Mouse (Mus musculus): ENCODE measurements around the gene Nfkbib.

Gene Nfkbib

DNA sequence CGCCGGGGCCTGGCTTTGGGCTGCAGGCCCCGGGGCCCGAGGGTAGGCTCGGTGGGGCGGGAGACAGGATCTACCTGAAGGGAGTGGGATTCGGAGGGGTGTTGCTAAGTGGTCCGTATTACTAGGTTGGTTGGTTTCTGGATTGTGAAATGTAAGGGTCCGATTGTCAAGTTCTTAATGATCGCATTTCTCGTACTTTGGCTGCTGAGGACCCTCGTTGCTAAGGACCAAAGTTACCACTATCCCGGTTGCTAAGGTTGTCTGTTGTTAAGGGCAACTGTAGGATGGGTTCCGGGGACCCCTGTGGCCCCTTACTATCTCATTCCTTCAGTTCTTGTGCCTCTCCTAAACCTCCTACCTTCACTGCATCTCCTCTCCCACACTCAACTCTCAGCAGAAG is 402 bp downstream of the Nfkbib start:
- DNase-seq (ENCODE audit: low spot score): no peak

DNA sequence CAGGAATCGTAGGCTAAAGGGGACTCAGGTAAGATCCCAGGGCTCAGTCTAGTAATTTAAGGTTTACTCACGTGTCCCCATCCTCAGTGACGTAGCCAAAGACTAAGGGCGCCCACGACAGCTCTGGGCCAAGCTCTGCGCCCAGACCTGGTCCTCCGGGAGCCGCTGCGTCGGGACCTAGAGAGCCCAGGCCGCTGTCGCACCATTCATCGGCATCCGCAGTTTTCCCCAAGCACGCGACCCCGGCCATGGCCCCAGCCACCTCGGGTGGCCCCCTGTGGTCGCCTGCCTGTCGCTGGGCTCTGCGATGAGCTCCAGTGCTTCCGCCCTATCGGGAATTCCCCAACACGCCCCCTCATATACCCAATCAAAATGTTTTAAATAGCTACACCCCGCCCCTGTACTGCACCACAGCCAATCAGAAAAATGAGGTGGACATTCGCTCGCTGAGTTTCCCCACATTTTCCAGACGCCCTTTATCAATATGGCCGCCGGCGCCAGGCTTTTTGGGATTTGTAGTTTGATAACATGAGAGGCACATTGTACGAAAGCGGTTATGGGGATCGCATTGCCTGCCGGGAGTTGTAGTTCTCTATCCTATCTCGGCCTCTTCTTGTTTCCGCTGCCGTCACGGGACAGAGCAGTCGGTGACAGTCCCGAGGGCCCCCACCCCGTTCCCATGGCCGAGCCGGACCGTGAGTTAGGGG is 986 bp downstream of the Nfkbib start, which contains the start of gene Sirt2:
Gene Sirt2 (plus strand): TSS at position 563 of the 707 bp plus-strand sequence.
- DNase-seq (ENCODE audit: low spot score): peak; percentile 99

DNA sequence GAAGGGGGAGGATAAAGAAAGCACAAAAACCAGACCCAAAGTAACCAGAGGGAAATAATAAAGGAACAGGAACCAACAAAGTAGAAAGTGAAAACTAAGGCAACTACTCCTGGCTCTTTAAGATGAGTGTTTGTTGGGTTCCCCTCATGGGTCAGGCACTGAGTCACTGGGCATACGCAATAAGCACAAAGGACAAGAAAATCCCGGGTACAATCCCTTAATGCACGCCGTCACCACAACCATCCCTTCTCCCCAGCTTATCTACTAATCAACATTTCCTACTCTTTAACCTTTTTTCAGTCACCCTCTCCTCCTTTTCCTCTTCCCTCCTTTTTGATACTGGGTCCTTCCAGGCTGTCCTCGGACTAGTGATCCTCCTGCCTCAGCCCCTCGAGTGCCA is 2.1 kb downstream of the Nfkbib start:
- DNase-seq (ENCODE audit: low spot score): no peak

DNA sequence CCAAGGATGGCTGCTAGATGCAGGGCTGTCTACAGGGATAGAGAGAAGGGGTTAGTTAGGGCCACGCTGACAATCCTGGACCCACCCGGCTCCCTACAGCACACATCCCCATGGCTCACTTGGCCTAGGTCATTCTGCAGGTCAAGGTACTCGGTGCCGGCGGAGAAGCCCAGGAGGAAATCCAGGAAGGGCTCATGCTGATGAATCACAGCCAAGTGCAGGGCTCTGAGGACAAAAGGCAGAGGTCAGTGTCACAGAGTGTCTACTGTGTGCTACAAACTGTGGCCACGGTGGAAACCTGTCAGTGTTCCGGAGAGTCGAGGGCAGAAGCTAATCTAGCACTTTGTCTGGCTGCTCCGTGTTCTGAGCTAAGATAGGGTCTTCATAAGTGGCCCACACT is 5.4 kb downstream of the Nfkbib start:
- no peak for DNase-seq (ENCODE audit: low spot score)

DNA sequence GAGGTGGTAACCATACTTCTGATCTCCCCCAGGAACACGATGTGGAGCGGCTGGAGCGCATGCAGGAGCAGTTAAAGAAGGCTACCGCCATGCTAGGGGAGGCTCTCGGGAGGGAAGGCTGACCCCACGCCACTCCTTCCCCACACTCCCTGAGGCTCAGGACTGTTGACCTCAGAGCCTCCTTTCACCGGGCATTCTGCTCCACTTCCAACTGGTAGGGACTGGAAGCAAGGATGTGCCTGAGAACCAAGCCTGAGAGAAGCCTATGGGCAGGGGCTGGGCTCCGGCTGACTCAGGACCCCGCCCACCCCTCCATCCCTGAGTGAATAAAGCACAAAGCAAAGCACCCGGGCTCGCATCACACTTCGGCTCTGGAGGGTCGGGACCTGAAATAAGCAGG is 8.7 kb downstream of the Nfkbib start:
- no peak for DNase-seq (ENCODE audit: low spot score)

DNA sequence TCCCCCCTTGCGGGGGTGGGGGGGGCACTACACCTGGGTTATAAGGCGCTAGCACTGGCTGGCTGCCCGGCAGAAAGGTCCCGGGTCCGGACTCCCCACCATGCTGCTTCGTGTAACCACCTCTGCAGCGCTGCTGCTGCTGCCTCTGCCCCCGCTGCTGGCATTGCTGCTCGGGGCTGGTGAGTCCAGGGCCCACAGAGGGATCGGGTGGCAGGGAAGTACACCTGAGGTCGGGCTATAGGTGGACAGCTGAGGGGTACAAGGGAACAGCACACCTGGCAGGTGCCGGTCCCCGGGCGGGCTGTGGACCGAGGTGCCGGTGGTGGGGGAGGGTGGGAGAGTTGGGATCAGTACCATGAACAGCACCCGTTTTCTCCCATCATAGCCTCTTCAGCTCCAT is 11.2 kb downstream of the Nfkbib start, which contains the start of gene Ccer2:
Gene Ccer2 (plus strand): TSS at position 96 of the 400 bp plus-strand sequence.
- DNase-seq (ENCODE audit: low spot score): no peak

DNA sequence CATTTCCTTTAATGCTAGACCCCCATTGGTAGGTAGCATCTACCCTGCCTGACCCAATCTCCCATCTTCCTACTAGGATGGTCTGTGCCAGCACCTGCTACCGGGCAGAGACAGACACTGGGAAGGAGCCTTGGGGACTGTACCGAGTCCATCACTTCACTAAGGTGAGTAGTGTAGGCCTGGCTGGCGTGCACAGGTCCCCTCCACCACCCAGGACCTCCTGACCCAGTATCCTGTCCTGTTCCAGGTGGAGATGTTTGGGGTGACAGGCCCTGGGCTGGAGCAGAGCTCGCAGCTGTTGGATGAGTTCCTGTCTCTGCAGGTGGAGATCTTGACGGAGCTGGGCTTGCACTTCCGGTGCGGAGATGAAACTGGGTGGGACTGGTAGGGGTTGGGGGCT is 17.4 kb downstream of the Nfkbib start:
- no peak for DNase-seq (ENCODE audit: low spot score)

DNA sequence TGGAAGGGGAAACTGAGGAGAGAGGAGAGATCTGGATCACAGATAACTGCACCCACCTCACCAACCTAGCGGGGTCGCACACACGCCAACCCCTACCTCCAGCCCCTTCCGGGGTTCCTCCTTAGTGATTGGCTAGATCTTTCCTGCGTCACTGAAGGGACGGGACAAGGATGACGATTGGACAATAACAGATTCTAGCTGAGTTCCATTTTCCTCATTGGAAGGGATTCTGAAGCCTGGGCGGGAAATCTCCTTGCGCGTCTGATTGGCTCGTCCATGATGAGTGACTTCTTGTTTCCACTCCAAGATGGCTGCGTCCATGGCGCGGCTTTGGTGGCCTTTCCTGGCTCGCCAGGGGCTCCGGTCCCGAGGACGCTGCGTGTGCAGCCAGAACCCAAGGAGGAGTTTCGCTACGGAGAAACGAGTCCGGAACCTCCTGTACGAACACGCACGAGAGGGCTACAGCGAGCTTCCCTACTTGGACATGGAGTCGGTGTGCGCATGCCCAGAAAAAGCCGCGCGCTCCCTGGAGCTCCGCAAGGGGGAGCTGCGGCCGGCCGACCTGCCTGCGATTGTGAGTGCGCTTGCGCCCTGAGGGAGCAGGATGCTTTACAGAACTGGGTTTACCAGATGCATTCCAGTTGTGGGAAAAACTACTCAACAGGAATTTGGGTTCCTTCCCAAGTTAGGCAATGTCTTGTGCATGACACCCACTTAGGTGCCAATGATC is 25.4 kb downstream of the Nfkbib start, which contains the start of the genes Mrps12 and Sars2:
Gene Mrps12 (minus strand): TSS at position 112 of the 730 bp plus-strand sequence.
Gene Sars2 (plus strand): TSS at position 284 of the 730 bp plus-strand sequence.
- peak; percentile 99 for DNase-seq (ENCODE audit: low spot score)

DNA sequence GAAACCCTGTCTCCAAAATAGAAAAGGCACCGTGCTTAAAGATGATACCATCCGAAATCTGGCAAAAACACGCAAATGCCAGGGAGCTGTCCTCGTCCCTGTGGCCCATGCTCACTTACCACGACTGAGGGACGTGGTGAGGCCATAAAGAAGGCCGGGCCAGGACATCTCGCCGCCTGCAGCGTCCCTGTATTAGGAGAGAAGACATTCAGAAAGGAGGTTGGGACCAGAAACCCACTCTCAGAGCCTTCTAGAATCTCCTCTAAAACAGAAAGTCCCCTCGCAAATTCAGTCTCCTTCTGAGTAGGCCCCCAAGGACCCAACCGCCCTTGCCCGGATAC is 26.0 kb downstream of the Nfkbib start:
- DNase-seq (ENCODE audit: low spot score): no peak

DNA sequence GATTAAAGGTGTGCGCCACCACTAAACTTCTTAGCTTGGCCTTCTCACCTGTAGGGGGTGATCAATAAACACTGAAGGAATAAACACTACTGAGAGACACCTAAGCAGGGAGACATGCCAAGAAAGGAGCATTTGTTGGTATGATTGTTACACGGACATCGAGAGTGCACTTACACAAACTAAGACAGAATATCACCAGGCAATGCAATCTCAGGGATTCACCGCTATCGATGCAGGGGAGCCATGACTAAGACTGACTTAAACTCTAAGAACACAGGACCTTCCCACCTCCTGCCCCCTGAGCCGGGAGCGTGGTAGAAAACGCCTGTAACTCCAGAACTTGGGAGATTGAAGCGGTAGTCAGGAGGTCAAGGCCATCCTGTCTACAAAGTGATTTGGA is 26.4 kb downstream of the Nfkbib start:
- DNase-seq (ENCODE audit: low spot score): no peak

DNA sequence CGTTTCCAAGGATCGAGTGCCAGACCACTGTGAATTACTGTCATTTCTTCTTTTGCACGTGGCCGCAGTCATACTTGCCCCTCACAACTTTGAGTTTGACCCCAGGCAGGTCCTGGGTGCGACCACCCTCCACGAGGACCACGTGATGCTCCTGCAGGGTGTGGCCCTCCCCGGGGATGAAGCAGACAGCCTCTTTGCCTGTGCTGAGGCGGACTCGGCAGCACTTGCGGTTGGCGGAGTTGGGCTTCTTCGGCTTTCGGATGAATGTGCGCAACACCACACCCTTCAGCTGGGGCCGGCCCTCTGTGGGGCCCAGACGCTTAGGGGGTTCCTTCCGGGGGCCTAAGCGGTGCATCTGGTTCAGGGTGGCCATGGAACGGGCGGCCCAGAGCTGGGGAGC is 27.5 kb downstream of the Nfkbib start:
- no peak for DNase-seq (ENCODE audit: low spot score)

DNA sequence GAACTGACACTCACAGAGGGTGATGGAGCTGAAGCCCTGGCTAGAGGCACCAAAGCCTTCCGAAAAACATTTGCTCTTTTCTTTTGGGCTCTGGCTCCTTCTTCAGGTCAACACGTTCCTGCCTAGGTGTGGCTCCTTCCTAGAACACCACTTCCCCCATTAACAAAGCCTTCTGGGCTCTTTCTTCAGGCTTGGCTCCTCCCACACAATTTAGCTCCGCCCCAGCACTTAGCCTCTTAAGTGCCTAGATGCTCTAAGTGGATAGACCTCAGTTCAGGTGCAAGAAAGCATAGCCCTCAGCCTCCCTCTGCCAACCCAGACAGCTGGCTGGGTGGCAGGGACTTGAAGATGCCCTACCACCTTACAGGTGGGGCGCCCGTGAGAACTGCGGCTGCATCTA is 31.6 kb downstream of the Nfkbib start:
- DNase-seq (ENCODE audit: low spot score): no peak

DNA sequence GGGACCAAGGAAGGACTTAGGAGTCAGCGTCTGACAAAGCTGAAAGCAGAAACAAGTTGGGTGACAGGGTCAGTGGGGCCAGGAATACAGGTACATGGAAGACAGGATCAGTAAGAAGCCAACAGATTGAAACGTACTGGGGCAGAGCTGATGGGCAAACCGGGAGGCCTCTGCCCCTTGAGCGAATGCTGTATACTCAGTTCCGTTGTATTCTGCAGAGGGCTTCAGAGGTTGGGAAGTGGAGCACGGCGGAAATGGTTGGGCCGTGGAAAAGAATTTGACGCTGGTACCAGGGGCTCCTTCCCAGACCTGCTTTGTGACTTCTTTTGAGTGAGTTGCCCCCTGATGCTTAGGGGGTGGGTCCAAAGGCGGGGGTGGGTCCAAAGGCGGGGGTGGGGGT is 34.1 kb downstream of the Nfkbib start:
- DNase-seq (ENCODE audit: low spot score): no peak

DNA sequence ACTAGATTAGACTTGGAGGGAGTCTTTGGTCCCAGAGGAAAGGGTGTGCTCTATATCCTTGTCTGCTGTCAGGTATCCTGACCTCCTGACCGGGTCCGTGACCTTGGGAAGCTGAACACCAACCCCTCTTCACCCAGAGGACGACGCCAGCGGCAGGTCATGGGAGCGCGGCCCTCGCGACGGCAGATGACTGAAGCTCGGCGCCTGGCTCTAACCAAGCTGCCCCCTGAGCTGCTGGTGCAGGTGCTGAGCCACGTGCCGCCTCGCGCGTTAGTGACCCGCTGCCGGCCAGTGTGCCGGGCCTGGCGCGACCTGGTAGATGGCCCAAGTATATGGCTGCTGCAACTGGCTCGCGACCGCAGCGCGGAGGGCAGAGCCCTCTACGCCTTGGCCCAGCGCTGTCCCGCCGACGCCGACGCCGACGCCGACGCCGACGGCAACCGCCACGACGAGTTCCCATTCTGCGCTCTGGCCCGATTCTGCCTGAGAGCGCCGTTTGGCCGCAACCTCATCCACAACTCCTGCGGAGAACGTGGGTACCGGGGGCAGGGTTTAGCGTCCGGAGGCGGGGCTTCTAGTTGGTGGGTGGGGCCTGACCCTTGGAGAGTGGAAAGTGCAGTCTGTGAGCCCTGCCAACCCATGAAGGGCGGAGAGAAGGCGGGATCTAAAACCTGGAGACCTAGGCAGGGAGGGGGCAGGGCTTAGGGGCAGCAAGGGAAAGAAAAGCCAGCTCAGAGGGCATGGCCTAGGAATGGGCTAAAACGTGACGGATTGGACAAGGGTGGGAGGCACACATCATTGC is 34.8 kb downstream of the Nfkbib start:
- no peak for DNase-seq (ENCODE audit: low spot score)

DNA sequence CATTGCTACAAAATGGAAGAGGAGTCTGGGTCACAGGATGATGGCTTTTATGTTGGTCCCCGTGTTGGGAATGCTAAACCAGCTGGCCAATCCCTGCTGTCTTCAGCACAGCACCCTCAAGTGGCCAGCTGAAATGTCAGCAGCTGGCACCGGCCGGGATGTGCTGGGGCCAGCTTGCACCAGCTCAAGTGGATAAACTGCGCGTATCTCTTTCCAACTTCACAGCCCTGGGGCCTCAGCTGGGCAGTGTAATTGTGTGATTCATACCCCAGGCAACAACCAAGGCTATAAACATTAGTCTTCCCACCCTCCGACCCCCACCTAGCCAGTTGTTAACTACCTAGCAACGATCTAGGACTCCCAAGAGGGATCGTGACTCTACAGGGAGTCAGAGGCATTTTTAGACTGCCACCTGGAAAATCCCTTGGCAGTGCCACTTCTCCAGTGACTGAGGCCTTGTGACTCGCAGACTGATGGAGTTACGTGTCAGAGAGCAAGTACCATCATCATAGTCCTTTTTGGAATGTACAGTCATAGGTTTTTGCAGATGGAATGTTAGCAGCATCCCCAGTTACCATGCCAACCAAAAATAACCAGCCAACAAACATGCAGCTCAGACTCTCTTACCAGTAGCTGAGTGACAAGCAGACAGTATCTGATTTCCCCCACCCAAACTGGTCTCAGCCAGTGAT is 39.5 kb downstream of the Nfkbib start:
- DNase-seq (ENCODE audit: low spot score): peak; percentile 44

DNA sequence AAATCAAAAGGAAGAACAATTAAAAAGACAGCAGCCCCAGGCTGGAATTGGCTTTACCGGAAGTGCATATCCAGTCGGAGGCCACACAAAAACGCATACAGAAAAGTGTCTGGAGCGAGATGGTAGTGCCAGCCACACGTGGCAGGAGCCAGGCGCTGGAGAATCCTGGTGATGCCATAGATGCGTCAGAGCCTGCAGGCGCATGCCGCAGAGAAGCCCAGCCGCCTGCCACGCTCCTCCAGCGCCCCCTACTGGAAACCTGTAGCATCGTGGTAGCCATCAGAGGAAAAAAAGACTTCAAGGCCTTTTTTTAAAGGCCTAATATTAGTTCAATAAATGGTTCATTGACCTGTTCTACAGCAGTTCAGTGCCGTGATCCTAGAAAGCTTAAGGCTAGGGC is 40.7 kb downstream of the Nfkbib start:
- DNase-seq (ENCODE audit: low spot score): peak; percentile 68

DNA sequence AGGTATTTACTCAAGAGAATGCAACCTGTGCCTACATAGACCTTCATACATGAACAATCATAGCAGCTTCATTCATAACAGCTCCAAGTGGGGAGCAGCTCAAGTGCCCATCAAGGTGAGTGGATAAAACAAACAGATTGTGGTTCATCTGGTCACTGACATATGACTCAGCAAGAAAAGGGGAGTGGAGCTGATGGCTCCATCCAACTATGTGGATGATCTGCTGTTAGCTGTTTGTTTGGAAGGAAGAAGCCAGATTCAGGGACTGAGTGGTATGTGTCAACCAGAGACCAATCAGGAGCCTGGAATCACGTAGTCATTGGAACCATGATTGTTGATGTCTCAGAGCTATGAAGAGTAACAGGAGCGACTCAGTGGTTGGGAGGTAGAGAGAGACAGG is 42.7 kb downstream of the Nfkbib start:
- no peak for DNase-seq (ENCODE audit: low spot score)

DNA sequence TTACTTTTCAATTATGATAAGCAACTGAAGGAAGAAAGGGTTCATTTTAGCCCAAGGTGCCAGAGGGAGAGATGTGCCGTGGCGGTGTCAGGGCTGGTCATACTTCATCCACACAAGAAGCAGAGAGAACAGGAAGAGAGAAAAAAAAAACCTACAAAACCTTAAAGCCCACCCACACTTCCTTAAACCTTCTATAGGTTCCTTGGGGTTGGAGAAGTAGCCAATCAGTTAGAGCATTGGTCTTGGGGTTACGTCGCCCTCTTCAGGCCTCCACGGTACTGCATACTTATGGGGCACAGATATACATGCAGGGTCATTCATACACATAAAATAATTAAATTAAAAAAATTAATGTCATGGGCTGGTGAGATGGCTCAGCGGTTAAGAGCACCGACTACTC is 45.2 kb downstream of the Nfkbib start:
- DNase-seq (ENCODE audit: low spot score): no peak

DNA sequence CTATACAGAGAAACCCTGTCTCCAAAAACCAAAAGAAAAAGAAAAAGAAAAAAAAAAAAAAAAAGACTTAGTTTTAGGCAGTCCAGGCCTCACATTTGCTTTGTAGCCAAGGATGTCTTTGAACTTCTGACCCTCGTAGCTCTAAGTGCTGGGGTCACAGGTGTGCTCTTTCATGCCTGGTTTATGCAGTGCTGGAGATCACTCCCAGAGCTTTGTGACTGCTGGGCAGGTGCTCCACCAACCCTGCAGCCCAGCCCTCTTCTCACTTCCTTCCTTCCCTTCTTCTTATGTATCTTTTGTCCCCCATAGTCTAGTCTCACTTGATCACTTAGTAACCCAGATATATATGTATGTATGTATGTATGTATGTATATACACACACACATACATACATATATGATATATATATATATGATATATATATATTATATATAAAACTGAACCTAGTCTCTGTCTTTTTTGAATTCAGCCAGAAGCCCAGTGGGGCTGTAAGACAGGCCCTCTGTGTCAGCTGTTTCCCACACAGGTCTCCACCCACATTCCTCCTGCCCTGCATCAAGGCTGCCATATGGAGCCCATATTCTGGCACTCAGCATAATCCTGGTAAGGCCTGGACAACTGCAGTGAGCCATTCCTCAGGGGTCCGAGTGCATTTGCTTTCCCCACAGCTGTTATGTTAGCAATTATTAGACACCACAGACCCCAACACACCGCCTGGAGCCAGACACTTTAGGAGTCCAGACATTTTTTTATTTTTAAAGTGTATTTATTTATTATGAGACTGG is 46.4 kb downstream of the Nfkbib start:
- DNase-seq (ENCODE audit: low spot score): no peak

DNA sequence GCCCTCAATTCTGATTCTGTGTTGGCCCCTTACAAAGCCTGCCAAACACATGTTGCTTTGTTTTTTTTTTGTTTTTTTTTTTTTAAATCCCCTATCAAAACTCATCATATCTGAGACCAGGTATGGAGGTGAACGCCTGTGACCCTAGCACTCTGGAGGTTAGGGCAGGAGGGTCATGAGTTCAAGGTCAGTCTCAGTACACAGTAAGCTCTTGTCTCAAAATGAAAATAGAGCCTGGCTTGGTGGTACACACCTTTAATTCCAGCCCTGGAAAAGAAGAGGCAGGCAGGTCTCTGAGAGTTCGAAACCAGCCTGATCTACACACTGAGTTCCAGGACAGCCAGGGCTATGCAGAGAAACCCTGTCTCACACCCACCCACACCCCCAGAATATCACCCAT is 47.7 kb downstream of the Nfkbib start:
- DNase-seq (ENCODE audit: low spot score): no peak

DNA sequence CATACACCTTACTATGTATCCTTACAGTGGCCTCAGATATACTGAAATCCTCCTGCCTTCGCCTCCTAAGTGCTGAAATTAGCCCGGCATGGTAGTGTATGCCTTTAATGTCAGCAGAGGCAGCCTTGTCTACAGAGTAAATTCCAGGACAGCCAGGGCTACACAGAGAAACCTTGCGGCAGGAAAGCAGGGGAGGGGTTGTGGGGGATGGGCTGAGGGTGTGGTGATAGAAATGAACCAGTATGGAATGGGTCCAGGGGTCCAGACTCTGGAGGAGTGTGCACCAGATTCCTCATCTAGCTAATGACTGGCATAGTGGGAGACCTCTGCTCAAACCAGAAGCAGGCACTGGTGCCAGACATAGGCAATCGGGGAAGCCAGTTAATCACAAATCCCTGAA is 48.2 kb downstream of the Nfkbib start:
- no peak for DNase-seq (ENCODE audit: low spot score)
